Mouse (Mus musculus) c-Kit-positive CD71-positive TER-119-negative erythroid progenitor cells, embryonic 14.5 days (primary cell): ENCODE data around the gene Scn8a.

Experiments used
- DNase-seq: peaks from one replicate; pipeline ENCODE4 v3.0.0-alpha.2; 2013; ENCODE audit warnings: low read depth

Scn8a gene

GRCm38 (mm10) chr15:101042613-101043012, 173.0 kb downstream of the Scn8a start:
- DNase-seq = peak; percentile 11

- no peak for DNase-seq
Measured at GRCm38 (mm10) chr15:101044531-101044930, 174.9 kb downstream of the Scn8a start.

- no peak for DNase-seq
Measured at GRCm38 (mm10) chr15:101046039-101046526, 176.4 kb downstream of the Scn8a start.

- no peak for DNase-seq
Measured at GRCm38 (mm10) chr15:101046527-101047193, 177.0 kb downstream of the Scn8a start.

GRCm38 (mm10) chr15:101047194-101047555, 177.5 kb downstream of the Scn8a start, which contains the start of gene Gm47841:
Gene Gm47841 (minus strand): TSS chr15:101047397.
- no peak for DNase-seq

- DNase-seq = no peak
Measured at GRCm38 (mm10) chr15:101048338-101048896, 178.8 kb downstream of the Scn8a start.

GRCm38 (mm10) chr15:101051869-101052268, 182.2 kb downstream of the Scn8a start:
- no peak for DNase-seq

GRCm38 (mm10) chr15:101052560-101053501, 183.2 kb downstream of the Scn8a start:
- DNase-seq = no peak

GRCm38 (mm10) chr15:101053832-101054459, 184.3 kb downstream of the Scn8a start:
- no peak for DNase-seq

GRCm38 (mm10) chr15:101054541-101054940, 184.9 kb downstream of the Scn8a start:
- no peak for DNase-seq

GRCm38 (mm10) chr15:101056225-101056624, 186.6 kb downstream of the Scn8a start:
- no peak for DNase-seq

- DNase-seq = no peak
Measured at GRCm38 (mm10) chr15:101059570-101060279, 190.1 kb downstream of the Scn8a start.

- no peak for DNase-seq
Measured at GRCm38 (mm10) chr15:101060280-101060852, 190.7 kb downstream of the Scn8a start.

GRCm38 (mm10) chr15:101065069-101065468, 195.4 kb downstream of the Scn8a start:
- no peak for DNase-seq

GRCm38 (mm10) chr15:101066364-101066847, 196.7 kb downstream of the Scn8a start:
- no peak for DNase-seq

GRCm38 (mm10) chr15:101066920-101067696, 197.4 kb downstream of the Scn8a start:
- DNase-seq = no peak

GRCm38 (mm10) chr15:101068029-101068428, 198.4 kb downstream of the Scn8a start:
- no peak for DNase-seq

- DNase-seq = no peak
Measured at GRCm38 (mm10) chr15:101068671-101069070, 199.0 kb downstream of the Scn8a start.

- no peak for DNase-seq
Measured at GRCm38 (mm10) chr15:101069641-101070190, 200.1 kb downstream of the Scn8a start.

- no peak for DNase-seq
Measured at GRCm38 (mm10) chr15:101070762-101071161, 201.1 kb downstream of the Scn8a start.
